Mouse (Mus musculus): ENCODE data around the gene Hip1r. TPM values are rescaled to one million over a fixed set of nuclear protein-coding genes. Genes with fewer than 3 reads are reported as not detected.

The Hip1r gene
- polyA plus RNA-seq, 1 experiment: 40.9 TPM

DNA sequence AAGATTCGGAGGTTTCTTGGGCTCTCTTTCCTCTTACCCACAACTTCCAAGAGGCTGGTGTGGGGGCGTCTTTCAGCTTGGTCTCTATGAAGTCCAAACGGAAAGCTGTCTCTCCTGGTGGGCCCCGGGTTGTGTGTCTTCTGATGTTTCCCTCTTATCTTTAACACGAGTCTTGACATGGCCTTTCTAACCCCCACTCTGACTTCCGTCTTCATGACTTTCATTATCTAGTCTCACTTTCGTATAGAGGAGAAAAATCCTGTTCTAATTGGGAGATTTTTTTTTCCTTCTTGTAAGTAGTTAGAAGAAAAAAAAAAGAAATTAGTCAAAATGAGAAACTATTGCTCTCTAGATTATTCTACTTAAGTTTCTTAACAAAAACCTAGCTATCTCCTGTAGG, 48.9 kb downstream of the Hip1r start:
- Histone ChIP-seq H3K27ac (ENCODE audit: insufficient read depth, low read depth, low read length) (peak overlapping the region; percentile 33; the same call in 1 of the 2 replicates), H3K27me3 (ENCODE audit: control insufficient read depth, insufficient read depth, low read length) (no peaks in the 10 kb centered on the region), H3K36me3 (ENCODE audit: control insufficient read depth, insufficient read depth, low read length) (peaks cover 2% of the 10 kb centered on the region; the same call in 1 of the 2 replicates), H3K4me3 (ENCODE audit: low read depth, low read length) (no peak overlapping the region), H3K4me1 (ENCODE audit: control insufficient read depth, insufficient read depth, insufficient read length, low read length) (peaks cover 29% of the 10 kb centered on the region)
- TF ChIP-seq POLR2A (IDR thresholded peaks at IDR 0.05; ENCODE audit: low read depth, low read length) (no peak), CTCF (IDR thresholded peaks at IDR 0.05; ENCODE audit: extremely low read depth, insufficient read length, insufficient replicate concordance, low read depth, low read length) (no peak)
- WGBS: 64% methylated on average over 7 of the region's 7 CpGs

DNA sequence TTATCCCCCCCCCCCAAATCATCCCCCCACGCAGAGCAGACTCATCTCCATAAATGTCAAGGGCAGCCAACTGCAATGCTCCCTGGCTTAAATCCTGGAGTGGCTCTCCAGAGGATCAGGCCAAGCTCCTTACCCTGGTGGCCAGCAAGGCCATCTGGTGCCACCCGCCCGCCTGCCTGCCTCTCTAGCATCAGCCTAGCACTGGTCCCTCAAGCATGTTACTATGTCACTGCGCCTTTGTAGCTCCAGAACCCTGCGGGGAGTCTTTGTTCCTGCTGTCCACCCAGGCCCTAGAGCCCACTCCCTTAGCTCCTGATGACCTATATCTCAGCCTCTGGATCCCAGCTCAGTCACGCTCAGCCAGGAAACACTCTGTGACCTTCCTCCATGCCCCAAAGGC, 51.2 kb downstream of the Hip1r start:
- no peak overlapping the region for H3K27ac ChIP-seq (ENCODE audit: insufficient read depth, low read depth, low read length)

DNA sequence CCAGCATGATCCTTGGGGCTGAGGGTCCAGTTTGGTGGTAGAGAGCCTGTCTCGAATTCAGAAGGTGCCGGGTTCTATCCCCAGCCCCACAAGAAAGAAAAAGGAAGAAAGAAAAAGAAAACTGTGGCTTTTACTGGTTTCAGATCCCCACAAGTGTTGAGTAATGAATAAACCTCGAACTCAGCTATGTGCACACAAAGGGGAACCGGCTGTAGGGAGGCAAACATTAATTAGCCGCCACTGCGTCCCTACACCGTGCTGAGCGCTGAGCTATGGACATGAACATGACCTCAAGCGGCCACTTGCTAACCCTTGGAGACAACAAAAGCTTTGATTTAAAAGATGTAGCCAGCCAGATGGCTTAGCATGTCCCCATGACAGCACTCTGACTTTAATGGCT, 51.7 kb downstream of the Hip1r start:
- no peaks in the 10 kb centered on the region for H3K27me3 ChIP-seq (ENCODE audit: control insufficient read depth, insufficient read depth, low read length)
- peaks cover 29% of the 10 kb centered on the region for H3K4me1 ChIP-seq (ENCODE audit: control insufficient read depth, insufficient read depth, insufficient read length, low read length)
- peaks cover 2% of the 10 kb centered on the region; the same call in 1 of the 2 replicates for H3K36me3 ChIP-seq (ENCODE audit: control insufficient read depth, insufficient read depth, low read length)
- no peak overlapping the region for H3K4me3 ChIP-seq (ENCODE audit: low read depth, low read length)
- no peak for TF ChIP-seq CTCF (IDR thresholded peaks at IDR 0.05; ENCODE audit: extremely low read depth, insufficient read length, insufficient replicate concordance, low read depth, low read length)
- TF ChIP-seq POLR2A (IDR thresholded peaks at IDR 0.05; ENCODE audit: low read depth, low read length): no peak
- no peak overlapping the region for H3K27ac ChIP-seq (ENCODE audit: insufficient read depth, low read depth, low read length)
- 70% methylated on average over 9 of the region's 9 CpGs for WGBS

More for the DNA sequence above, 51.2 kb downstream of the Hip1r start:
- no peak overlapping the region for H3K4me3 ChIP-seq (ENCODE audit: low read depth, low read length)
- WGBS: 88% methylated on average over 6 of the region's 6 CpGs
- H3K27me3 ChIP-seq (ENCODE audit: control insufficient read depth, insufficient read depth, low read length): no peaks in the 10 kb centered on the region
- H3K36me3 ChIP-seq (ENCODE audit: control insufficient read depth, insufficient read depth, low read length): peaks cover 2% of the 10 kb centered on the region; the same call in 1 of the 2 replicates
- peaks cover 30% of the 10 kb centered on the region for H3K4me1 ChIP-seq (ENCODE audit: control insufficient read depth, insufficient read depth, insufficient read length, low read length)
- no peak for TF ChIP-seq POLR2A (IDR thresholded peaks at IDR 0.05; ENCODE audit: low read depth, low read length)
- no peak for TF ChIP-seq CTCF (IDR thresholded peaks at IDR 0.05; ENCODE audit: extremely low read depth, insufficient read length, insufficient replicate concordance, low read depth, low read length)

DNA sequence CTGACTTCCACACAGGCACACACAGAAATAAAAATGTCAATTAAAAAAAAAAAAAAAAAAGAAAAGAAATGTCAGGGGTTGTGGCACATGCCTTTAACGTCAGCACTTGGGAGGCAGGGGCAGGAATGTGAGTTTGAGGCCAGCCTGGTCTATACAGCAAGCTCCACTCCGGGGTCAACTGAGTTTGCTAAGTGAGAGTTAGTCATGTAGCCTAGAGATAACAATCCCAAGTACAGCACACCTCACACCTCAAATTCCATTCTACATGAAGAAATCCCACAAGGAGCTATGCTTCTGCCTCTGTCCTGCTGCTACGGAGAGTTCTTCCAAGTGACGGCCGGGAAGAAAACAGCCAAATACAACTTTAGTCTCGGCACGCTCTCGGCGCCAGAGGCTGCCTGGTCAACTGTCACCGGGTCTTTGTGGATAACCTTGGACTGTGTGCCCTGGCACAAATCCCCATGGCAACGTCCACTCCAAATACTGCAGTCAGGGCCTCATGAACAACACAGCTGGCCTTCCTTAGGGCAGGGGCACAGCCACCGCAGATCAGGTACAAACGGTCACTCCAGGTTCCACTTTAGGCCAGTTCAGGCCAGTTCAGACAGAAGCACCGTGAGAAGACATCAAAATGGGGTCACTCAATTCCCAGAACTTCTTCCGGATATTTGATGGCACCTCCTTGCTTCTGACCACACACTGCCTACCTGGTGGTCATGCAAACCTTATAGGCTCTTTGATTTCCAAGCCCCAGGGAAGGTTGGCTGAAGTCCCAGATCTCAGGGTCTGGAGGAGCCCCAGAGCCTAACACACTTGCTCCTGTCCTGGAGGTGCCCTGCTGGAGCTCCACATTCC, 52.4 kb downstream of the Hip1r start:
- no peak overlapping the region for H3K27ac ChIP-seq (ENCODE audit: insufficient read depth, low read depth, low read length)
- peaks cover 2% of the 10 kb centered on the region; the same call in 1 of the 2 replicates for H3K36me3 ChIP-seq (ENCODE audit: control insufficient read depth, insufficient read depth, low read length)
- H3K4me3 ChIP-seq (ENCODE audit: low read depth, low read length): no peak overlapping the region
- WGBS: 87% methylated on average over 15 of the region's 15 CpGs
- H3K4me1 ChIP-seq (ENCODE audit: control insufficient read depth, insufficient read depth, insufficient read length, low read length): peaks cover 31% of the 10 kb centered on the region
- TF ChIP-seq CTCF (IDR thresholded peaks at IDR 0.05; ENCODE audit: extremely low read depth, insufficient read length, insufficient replicate concordance, low read depth, low read length) (no peak), POLR2A (IDR thresholded peaks at IDR 0.05; ENCODE audit: low read depth, low read length) (no peak)
- no peaks in the 10 kb centered on the region for H3K27me3 ChIP-seq (ENCODE audit: control insufficient read depth, insufficient read depth, low read length)

DNA sequence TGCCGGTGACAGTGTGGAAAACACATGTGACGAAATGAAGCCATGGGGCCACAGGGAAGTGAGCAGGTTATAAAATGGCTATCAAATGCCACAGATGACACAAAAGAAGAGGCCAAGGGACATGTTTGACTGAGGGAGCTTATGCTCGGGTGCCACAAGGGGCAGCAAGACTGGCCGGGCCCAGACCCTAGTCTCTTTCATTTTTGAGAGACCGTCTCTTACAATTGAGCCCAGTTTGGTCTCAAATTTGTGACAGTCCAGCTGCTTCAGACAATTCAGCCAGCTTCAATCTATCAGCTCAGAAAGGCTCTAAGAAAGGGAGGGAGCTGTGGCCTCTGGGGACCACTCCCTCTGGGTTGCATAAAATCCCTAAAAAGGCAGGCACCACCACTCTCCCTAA, 53.1 kb downstream of the Hip1r start:
- H3K36me3 ChIP-seq (ENCODE audit: control insufficient read depth, insufficient read depth, low read length): no peaks in the 10 kb centered on the region
- no peak overlapping the region for H3K27ac ChIP-seq (ENCODE audit: insufficient read depth, low read depth, low read length)
- no peak overlapping the region for H3K4me3 ChIP-seq (ENCODE audit: low read depth, low read length)
- WGBS: 82% methylated on average over 5 of the region's 5 CpGs
- no peaks in the 10 kb centered on the region for H3K27me3 ChIP-seq (ENCODE audit: control insufficient read depth, insufficient read depth, low read length)
- TF ChIP-seq POLR2A (IDR thresholded peaks at IDR 0.05; ENCODE audit: low read depth, low read length): no peak
- no peak for TF ChIP-seq CTCF (IDR thresholded peaks at IDR 0.05; ENCODE audit: extremely low read depth, insufficient read length, insufficient replicate concordance, low read depth, low read length)
- H3K4me1 ChIP-seq (ENCODE audit: control insufficient read depth, insufficient read depth, insufficient read length, low read length): peaks cover 33% of the 10 kb centered on the region

DNA sequence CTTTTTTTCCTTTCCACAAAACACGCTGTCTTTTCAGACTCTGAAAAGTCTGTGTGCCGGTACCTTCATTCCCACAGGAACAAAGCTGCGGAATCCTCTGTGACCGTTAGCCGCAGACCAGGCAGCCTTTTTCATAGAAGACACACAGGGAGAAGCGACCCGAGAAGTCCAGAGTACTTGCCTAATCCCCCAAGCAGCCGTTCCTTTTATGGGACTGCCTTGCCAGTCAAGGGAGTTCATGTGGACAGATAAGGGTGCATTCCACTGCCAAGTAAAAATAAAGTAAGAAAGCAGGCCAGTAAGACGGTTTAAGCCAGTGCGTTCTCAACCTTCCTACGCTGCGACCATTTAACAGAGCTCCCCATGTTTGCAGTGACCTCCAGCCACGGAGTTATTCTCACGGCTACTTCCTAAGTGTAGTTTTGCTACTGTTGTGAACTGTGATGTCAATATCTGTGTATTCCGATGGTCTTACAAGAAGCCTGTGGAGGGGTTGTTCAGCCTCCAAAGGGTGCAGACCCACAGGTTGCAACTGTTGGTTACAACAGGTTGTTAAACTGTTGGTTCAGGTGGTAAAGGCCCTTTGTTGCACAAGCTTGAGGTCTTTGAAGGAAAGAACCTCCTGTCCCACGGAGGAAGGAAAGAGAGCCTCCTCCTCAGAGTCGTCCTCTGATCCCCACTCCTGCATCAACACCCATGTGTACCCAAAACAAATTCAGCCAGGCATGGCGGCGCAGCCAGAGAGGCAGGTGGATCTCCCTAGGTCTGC, 54.5 kb downstream of the Hip1r start:
- TF ChIP-seq CTCF (IDR thresholded peaks at IDR 0.05; ENCODE audit: extremely low read depth, insufficient read length, insufficient replicate concordance, low read depth, low read length): no peak
- TF ChIP-seq POLR2A (IDR thresholded peaks at IDR 0.05; ENCODE audit: low read depth, low read length): no peak

DNA sequence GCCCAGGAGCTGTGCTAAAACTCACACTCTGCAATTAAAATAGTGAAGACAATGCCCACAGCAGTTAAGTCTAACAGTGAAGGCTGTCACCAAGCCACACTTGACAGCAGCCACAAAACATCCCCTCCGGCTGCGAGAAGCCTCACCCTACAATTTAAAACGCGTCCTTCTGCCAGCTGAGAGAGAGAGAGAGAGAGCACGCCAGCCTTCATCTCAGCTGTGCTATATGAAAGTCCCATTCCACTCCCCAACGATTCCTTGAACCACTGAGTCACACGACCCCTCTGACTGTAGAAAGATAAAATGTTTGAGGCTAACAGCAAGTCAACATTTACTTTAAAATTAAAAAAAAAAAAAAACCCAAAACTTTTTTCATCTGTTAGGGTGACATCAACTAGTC, 55.3 kb downstream of the Hip1r start:
- H3K27me3 ChIP-seq (ENCODE audit: control insufficient read depth, insufficient read depth, low read length): no peaks in the 10 kb centered on the region
- no peak for TF ChIP-seq POLR2A (IDR thresholded peaks at IDR 0.05; ENCODE audit: low read depth, low read length)
- 55% methylated on average over 7 of the region's 7 CpGs for whole genome bisulfite sequencing

More for the DNA sequence above, 54.5 kb downstream of the Hip1r start:
- no peak overlapping the region for H3K4me3 ChIP-seq (ENCODE audit: low read depth, low read length)
- WGBS: 50% methylated on average over 19 of the region's 19 CpGs
- peaks cover 32% of the 10 kb centered on the region for H3K4me1 ChIP-seq (ENCODE audit: control insufficient read depth, insufficient read depth, insufficient read length, low read length)
- H3K36me3 ChIP-seq (ENCODE audit: control insufficient read depth, insufficient read depth, low read length): no peaks in the 10 kb centered on the region
- H3K27me3 ChIP-seq (ENCODE audit: control insufficient read depth, insufficient read depth, low read length): no peaks in the 10 kb centered on the region
- H3K27ac ChIP-seq (ENCODE audit: insufficient read depth, low read depth, low read length): 0 out of 2 replicates have a peak overlapping the region, but pooled peaks have one; percentile 18

More for the DNA sequence above, 55.3 kb downstream of the Hip1r start:
- H3K4me3 ChIP-seq (ENCODE audit: low read depth, low read length): no peak overlapping the region
- H3K4me1 ChIP-seq (ENCODE audit: control insufficient read depth, insufficient read depth, insufficient read length, low read length): peaks cover 32% of the 10 kb centered on the region
- H3K36me3 ChIP-seq (ENCODE audit: control insufficient read depth, insufficient read depth, low read length): no peaks in the 10 kb centered on the region
- no peak overlapping the region for H3K27ac ChIP-seq (ENCODE audit: insufficient read depth, low read depth, low read length)
